Mouse (Mus musculus): ENCODE measurements at regions not wholly inside any gene's neighbourhood (a gene's known extent, or its start where the extent isn't known, plus 50 kb on each side); places are given as distances from the start of the nearest gene placed in this dataset.
A peak's percentile ranks its signal among the peaks of the same experiment; 100 is the strongest.

DNA sequence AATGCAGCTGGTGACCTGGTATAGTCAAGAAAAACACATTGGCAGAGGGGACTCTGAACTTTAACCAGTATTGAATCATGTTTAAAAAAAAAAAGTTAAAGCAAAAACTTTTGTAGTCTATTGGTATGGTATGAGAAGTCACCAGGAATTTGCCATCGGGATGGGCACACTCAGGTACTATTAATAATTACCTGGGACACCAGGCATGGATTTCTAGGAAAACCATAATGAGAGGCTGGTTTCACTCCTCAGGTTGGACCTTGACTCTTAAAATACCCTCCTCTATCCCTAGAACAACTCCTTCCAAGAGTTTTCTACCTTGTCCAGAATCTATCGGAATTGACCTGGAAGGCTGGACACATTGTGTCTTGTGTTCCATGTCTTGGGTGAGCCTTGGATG is 155.5 kb upstream of the Foxq1 start:
- no peak for DNase-seq (ENCODE audit: low spot score in 2 of 2)

GRCm38 (mm10) chr13:31405312-31405711 is 150.6 kb upstream of the Foxq1 start:
- no peak for DNase-seq (ENCODE audit: low spot score in 2 of 2)

DNA sequence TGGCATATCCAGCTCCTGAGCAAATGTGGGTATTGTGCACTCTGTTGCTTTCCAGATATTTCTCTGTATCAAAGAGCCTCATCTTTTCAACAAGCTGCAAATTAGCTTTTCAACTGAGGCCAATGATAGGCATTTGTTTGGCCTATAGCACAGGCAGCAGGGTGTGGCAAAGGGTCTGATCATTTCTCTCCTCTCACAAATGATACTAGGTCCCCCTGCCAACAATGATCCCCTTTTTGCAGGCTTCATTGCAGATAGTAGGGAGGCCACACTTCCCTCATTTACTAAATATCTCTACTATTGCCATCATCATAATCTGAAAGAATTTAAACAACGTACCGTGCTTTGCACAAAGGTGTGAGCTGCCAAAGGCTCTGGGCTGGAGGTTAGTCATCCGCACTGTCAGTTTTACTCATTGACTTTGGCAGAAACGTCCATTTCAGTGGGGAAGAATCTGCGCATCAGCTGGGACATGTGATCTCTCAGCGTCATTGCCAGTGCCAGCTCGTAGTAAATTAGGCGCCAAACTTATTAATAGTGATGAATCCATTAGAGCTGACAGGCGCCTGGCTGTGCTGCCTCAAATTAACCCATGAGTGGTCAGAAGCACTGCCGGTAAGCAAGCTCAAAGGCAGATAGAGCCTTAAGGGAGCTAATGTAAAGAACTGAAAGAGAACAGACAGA is 147.4 kb upstream of the Foxq1 start:
- peak; percentile 35 to 62 for DNase-seq (ENCODE audit: low spot score in 2 of 2)

- DNase-seq (ENCODE audit: low spot score in 2 of 2), result no peak
Measured at GRCm38 (mm10) chr13:31409123-31409513, 146.8 kb upstream of the Foxq1 start.

DNA sequence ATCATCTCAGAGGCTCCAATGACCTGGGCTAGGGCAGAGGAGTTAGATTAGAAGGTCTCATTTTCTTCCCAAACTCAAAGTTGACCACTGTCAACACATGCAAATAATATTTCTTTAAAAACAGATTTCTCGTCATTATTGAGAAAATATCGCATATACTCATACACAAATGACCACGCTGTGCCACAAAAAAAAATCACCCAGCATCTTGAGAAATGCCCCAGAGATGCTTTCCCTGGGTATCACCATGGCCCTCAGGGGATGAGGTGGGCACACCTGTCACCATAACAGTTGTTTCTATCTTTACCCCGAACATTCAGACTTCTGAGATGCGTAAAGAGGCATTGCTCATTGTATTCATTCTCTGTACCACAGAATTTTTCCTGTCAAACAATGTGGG is 134.4 kb upstream of the Foxq1 start:
- no peak for DNase-seq (ENCODE audit: low spot score in 2 of 2)

- DNase-seq (ENCODE audit: low spot score in 2 of 2), result no peak
Measured at GRCm38 (mm10) chr13:31423599-31423998, 132.3 kb upstream of the Foxq1 start.

DNA sequence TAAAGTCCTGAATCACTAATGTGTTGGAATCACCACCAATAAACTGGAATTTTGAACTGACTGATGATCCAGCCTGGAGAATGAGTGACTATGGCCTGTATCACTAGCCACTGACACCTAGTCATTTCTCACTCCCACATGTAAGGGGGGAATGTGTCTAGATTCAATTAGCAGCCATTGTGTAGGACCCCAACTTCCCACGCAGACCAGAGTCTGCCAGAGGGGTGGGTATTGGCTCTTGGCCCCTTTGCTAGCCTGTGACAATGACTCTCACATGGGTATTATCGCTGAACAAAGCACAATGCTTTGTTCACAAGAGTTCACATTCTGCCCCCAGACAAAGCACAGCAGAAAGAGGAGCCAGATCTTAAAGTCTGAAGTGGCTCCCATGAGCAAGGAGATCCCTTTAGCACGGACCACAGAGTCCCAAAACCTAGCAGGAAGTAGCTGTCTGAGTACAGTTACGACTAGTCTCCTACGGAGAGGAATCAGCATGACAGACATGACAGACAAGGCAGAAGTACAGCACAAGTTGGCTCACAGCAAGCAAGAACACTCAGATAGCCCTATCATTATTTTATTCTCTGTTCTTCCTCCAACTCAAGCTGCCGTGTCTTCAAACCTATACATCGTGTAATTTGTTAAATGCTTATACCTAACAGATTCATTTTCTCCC is 130.0 kb upstream of the Foxq1 start:
- DNase-seq (ENCODE audit: low spot score in 2 of 2), result no peak

GRCm38 (mm10) chr13:31436434-31436833 is 119.5 kb upstream of the Foxq1 start:
- DNase-seq (ENCODE audit: low spot score in 2 of 2), result no peak

DNA sequence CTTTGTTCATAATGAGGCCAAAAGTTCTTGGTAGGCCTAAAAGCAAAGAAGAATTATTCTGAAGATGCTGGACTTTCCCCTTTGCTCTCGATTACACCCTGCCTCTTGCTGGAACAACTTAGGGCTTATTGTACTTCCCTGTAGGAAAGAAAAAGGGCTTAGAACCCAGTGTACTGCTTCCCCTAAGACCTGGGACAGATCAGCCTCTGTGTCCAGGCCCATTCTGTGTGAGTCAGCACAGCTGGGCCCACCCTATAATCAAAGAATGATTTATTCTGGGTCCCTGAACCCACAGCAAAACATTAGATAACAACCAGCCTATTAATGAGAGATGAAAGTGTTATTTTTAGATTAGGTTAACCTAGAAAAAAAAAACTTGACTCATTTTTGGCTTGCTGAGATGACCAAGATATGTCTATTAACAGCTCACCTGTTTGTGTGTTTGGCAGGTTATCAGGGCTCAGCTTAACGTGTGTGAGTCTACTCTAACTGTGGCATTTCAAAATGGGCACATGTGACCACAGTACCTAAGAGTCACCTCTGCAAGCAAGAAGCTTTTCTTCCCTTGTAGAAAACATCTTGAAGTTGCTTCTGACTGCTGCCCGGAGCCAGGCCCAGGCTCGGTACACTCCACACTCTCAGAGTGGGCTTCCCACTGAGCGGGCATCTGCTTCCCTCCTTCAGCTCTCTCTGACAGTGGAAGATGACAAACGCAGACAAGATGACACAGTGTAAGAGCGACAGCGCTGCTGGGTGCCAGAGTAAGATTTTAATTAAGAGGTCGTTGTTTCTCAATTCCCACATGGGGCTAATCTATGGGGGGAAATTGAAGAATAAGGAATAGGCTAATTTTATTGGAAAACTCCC is 115.9 kb upstream of the Foxq1 start:
- no peak for DNase-seq (ENCODE audit: low spot score in 2 of 2)

DNA sequence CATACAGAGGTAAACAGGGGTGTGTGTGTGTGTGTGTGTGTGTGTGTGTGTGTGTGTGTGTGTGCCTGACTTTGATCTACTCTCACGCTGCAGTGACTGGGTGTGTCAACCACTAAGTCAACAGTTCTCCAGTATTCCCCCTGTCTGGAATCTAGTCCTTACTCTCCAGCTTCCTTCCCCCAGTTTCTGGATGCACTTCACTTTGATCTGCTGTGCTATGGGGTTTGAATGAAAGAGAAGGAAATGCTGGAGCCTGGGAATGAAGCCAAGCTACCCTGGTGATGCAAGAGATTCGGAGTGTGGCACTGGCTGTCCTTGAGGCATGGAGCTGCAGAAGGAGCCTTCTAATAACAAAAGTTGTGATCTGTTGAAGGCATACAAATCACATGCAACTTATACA is 97.1 kb upstream of the Foxq1 start:
- peak; percentile 53 to 61 for DNase-seq (ENCODE audit: low spot score in 2 of 2)

GRCm38 (mm10) chr13:31465141-31465540 is 90.8 kb upstream of the Foxq1 start:
- DNase-seq (ENCODE audit: low spot score in 2 of 2), result no peak

DNA sequence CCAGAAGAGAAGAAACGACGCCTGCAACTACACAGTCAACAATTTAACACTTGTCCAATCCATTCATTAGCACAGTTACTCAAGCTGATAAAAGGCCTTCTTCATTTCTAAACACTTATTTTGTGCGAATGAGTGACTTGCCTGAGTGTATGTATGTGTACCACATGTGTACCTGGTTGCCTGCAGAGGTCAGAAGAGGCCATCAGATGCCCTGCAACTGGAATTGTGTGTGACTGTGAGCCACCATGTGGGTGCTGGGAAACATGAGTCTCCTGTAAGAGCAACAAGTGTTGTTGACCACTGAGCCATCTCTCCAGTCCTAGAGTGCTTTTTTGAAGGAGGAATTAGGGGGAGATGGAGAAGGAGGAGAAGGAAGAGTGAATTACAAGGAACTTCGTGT is 90.2 kb upstream of the Foxq1 start:
- DNase-seq (ENCODE audit: low spot score in 2 of 2), result no peak

- DNase-seq (ENCODE audit: low spot score in 2 of 2), result no peak
Measured at GRCm38 (mm10) chr13:31468131-31468530, 87.8 kb upstream of the Foxq1 start.

- no peak for DNase-seq (ENCODE audit: low spot score in 2 of 2)
Measured at GRCm38 (mm10) chr13:31468983-31469382, 87.0 kb upstream of the Foxq1 start.

DNA sequence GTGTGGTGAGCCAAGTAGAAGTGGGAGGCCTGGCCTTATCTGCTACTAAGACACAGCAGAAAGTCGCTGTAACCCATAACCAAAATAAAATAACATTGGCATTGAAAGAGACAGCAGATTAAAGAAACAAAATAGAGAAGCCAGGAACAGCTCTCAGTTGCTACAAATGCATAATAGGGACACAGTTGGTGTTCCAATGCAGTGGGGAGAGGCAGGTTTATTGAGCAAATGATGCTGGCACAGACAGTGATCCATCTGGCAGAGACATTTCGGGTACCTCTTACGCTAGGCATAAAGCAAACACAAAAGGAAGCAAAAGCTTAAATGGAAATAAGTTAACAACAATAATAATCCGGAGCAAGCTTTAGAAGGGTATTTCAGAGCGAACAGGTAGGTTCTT is 83.6 kb upstream of the Foxq1 start:
- DNase-seq (ENCODE audit: low spot score in 2 of 2), result peak; percentile 33 to 38

GRCm38 (mm10) chr13:31472804-31473203 is 83.1 kb upstream of the Foxq1 start:
- DNase-seq (ENCODE audit: low spot score in 2 of 2), result no peak

- no peak for DNase-seq (ENCODE audit: low spot score in 2 of 2)
Measured at GRCm38 (mm10) chr13:31473275-31473674, 82.7 kb upstream of the Foxq1 start.

GRCm38 (mm10) chr13:31475845-31476244 is 80.1 kb upstream of the Foxq1 start:
- peak; percentile 50 to 54 for DNase-seq (ENCODE audit: low spot score in 2 of 2)

DNA sequence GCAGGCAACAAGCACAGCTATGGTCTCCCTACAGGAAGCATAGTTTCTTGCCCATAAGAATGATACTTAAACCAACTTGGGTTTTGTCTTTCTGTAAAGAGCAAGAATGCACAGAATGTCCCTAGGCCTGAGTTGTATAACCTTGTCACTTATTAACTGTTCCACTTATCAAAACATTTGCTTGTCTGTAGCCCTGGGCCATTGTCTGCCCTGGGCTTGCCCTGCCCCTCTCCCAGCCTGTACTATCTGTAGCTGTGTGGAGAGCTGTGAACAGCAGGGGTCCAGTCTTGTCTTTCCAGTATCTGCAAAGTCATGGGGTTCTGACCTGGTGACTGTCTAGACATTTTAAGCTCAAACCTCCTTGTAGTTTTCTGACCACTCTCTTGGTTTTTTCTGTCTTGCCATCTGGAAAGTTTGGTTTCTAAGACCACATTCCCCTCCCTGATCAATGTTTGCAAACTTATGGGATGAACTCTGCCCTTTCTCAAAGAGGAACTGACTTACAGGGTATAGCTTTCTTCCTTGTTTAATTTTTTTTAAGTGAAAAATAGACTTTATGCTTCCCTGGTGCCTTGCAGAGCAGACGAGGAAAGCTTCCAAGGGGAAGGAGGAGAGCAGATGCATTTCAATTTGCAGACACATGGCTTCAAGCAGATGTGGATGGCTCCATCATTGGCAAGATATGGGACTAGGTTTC is 78.6 kb upstream of the Foxq1 start:
- DNase-seq (ENCODE audit: low spot score in 2 of 2), result no peak

DNA sequence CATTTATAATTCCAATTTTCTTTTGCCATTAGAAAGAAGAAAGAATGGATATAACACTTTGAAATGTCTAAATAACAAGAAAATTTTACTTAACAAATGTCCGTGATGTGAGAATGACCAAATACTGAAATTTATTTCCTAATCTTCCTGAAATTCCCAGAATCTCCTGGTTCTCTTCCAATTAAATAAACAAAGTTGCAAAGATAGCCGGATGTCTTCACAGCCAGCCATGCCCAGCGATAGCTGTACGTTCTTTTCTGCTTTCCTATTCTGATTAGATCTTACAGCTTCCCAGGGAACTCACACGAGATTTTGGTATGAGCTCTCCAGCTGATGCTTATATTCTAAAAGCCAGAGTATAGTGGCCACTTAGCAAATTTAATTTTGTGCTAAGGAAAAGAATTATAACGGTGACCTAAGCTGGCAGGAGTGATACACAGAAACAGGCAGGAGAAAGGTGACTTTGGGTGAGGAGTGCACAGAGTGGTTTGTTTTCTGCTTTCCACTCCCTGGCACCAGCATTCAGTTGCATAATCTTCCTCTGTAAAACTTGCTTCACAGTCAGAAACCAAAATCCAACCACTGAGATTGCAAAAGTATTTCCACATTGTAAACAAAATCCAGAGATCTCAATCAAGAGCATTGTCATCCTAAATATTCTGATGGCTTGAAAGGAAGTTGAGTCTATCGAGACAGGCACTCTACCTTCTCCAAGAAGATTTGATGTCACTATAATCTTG is 74.7 kb upstream of the Foxq1 start:
- no peak for DNase-seq (ENCODE audit: low spot score in 2 of 2)

- no peak for DNase-seq (ENCODE audit: low spot score in 2 of 2)
Measured at GRCm38 (mm10) chr13:31486373-31486772, 69.6 kb upstream of the Foxq1 start.

All from right cerebral cortex, postnatal 10 days (tissue).